Mouse (Mus musculus) adrenal gland, adult 10 weeks (tissue): ENCODE data around the gene Batf3. TPM values are rescaled to one million over a fixed set of nuclear protein-coding genes. Genes with fewer than 3 reads are reported as not detected.

ENCODE experiments used
- polyA plus RNA-seq: library from polyadenylated mRNA; stranded (reverse); fragments of 350-450 nt; fragmentation: Illumina TruSeq; extraction: RNeasy Lipid Tissue Mini Kit (QIAGEN cat#74804); gene quantifications from one replicate; pipeline ENCODE4 v1.2.3, GENCODE M21; 2014; ENCODE audit warnings: low read depth, low replicate concordance

The Batf3 gene
- polyA plus RNA-seq = not detected

DNA sequence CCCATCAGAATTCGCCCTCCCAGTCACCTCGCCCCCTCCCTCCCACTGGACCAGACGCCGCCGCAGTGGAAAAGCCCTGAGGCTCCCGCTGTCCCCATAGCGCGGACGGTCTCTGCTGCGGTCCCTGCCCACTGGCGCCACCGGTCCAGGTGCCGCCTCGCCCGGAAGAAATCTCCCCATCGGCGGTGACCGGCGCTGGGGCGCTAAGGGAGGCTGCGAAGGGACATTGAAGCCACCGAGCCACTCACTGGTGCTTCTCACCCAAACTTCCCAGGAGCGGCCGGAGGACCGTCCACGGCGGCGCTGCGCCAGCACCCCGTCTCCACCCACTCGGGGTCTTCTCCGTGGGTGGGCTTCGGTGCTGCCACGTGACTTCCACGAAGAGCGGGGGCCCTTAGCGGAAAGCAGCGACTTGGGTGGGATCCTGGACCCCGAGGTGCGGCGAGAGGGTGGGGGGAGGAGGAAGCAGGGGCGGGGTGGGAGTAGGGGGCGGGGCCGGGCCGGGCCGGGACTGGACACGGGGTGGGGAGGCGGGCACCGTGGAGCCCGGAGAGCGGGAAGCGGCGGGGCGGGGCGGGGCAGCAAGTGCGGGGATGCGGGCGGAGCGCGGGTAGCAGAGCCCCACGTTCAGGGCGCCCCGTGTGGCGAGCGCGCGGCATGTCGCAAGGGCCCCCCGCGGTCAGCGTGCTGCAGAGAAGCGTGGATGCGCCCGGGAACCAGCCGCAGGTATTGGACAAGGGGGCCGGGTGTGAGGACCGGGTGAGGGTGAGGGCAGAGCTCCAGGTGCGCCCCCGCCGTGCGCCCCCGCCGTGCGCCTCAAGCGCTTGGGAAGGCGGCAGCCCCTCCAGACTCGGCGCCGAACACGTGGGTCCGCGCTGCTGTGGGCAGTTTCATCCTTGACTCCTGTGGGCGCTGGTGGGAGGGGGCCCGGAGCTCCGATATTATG lies at the start of gene Batf3:
Batf3 (plus strand) TSS at position 46 of the 946 bp plus-strand sequence.

DNA sequence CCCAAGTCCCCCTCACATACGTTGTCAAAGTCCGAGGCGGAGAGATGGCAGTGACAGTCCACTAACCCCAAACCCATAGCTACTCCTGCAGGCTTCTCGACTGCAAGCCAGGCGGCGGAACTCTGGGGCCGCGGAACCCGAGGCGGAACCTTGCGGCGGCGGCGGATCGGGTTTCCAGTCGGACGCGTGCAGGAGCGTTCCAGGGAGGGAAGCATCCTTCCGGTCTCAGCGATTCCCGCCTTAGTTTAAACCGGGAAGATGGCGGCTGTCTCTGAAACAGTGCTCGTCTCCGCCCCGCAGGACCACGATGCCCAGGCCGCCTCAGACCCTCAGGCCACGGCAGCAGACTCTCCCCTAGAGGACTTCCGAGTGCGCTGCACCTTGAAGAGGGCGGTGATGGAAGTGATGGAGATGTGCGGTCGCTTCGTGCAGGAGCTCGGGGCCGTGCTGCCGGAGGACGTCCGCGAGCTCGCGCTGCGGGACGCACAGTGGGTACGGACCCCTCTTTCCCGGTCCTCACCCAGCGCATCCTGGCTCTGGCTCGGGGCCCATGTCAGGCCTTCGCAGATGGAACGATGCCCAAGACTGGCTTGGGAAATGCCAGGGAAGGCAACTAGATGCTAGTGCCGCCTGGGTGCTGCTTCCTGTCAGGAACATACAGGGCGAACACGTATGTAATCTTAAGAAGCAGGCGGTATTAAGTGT lies 34.7 kb upstream of the Batf3 start, which contains the start of the genes Tatdn3 and Nsl1:
Tatdn3 (minus strand) TSS at position 152 of the 705 bp plus-strand sequence.
Nsl1 (plus strand) TSS at position 232 of the 705 bp plus-strand sequence.

Other genes with a start within 250 kb of the Batf3 start
- 4.7 TPM for gene Rps6kc1, start 186.1 kb upstream of the Batf3 start, polyA plus RNA-seq
- gene Angel2, start 172.7 kb upstream of the Batf3 start, polyA plus RNA-seq = 52.3 TPM
- 0.17 TPM for gene Vash2, start 118.6 kb upstream of the Batf3 start, polyA plus RNA-seq
- gene Flvcr1, start 71.7 kb upstream of the Batf3 start, polyA plus RNA-seq = 30.5 TPM
- gene Spata45, start 61.2 kb upstream of the Batf3 start, polyA plus RNA-seq = not detected
- 13.0 TPM for gene Tatdn3, start 34.9 kb upstream of the Batf3 start, polyA plus RNA-seq
- 0.82 TPM for gene Nsl1, start 34.8 kb upstream of the Batf3 start, polyA plus RNA-seq
- gene Fam71a, start 67.0 kb downstream of the Batf3 start, polyA plus RNA-seq = not detected
- 0.99 TPM for gene Atf3, start 120.2 kb downstream of the Batf3 start, polyA plus RNA-seq
- gene Nenf, start 220.3 kb downstream of the Batf3 start, polyA plus RNA-seq = not detected
- 7.1 TPM for gene Tmem206, start 228.1 kb downstream of the Batf3 start, polyA plus RNA-seq